ENCODE assay signal across 22 mouse cellular contexts in genomic region chr8:87196050-87196449, GRCm38 (mm10).
"Had no signal": no experiment of that assay in that cellular context is flagged by ENCODE, and none has a peak within 500 bp of the region (broad histone marks: within the 10 kb centered on the region; RNA-seq: fewer than 3 reads in every experiment).

No protein-coding gene starts in this region.

- ATAC-seq: intestine, embryonic 15.5 days; liver, postnatal 0 days; midbrain, embryonic 15.5 days had no signal

- H3K27me3 ChIP-seq: intestine, embryonic 15.5 days; limb, embryonic 12.5 days; lung, embryonic 15.5 days; midbrain, embryonic 15.5 days; neural tube, embryonic 12.5 days; neural tube, embryonic 15.5 days; stomach, embryonic 15.5 days had no signal

- H3K9ac ChIP-seq: intestine, embryonic 15.5 days; limb, embryonic 12.5 days; limb, embryonic 15.5 days; liver, embryonic 14.5 days; liver, postnatal 0 days; lung, embryonic 15.5 days; midbrain, embryonic 12.5 days; midbrain, embryonic 15.5 days; neural tube, embryonic 12.5 days; neural tube, embryonic 15.5 days; stomach, embryonic 15.5 days had no signal

- DNase-seq: kidney, adult 18-20 months; kidney, postnatal 25 days; layer of hippocampus, postnatal 36 days; liver, postnatal 0 days; lung, postnatal 14 days; lung, postnatal 4 days; right cerebral cortex, adult 18-20 months; right cerebral cortex, postnatal 14 days; spleen, adult 18-20 months; thymus, postnatal 25 days had no signal

- H3K4me3 ChIP-seq: intestine, embryonic 15.5 days; left cerebral cortex, adult 2 months; limb, embryonic 12.5 days; limb, embryonic 15.5 days; lung, embryonic 15.5 days; midbrain, embryonic 12.5 days; midbrain, embryonic 15.5 days; neural tube, embryonic 12.5 days; neural tube, embryonic 15.5 days; stomach, embryonic 15.5 days had no signal

- H3K36me3 ChIP-seq: intestine, embryonic 15.5 days; limb, embryonic 12.5 days; limb, embryonic 15.5 days; lung, embryonic 15.5 days; midbrain, embryonic 12.5 days; midbrain, embryonic 15.5 days; neural tube, embryonic 12.5 days; neural tube, embryonic 15.5 days; stomach, embryonic 15.5 days had no signal

- H3K9me3 ChIP-seq: intestine, embryonic 15.5 days; limb, embryonic 12.5 days; limb, embryonic 15.5 days; lung, embryonic 15.5 days; midbrain, embryonic 12.5 days; midbrain, embryonic 15.5 days; neural tube, embryonic 12.5 days; neural tube, embryonic 15.5 days; stomach, embryonic 15.5 days had no signal

- H3K27ac ChIP-seq: intestine, embryonic 15.5 days; left cerebral cortex, adult 2 months; limb, embryonic 15.5 days; liver, embryonic 14.5 days; lung, embryonic 15.5 days; midbrain, embryonic 12.5 days; midbrain, embryonic 15.5 days; neural tube, embryonic 12.5 days; neural tube, embryonic 15.5 days; stomach, embryonic 15.5 days had no signal

- H3K4me2 ChIP-seq: intestine, embryonic 15.5 days; limb, embryonic 12.5 days; limb, embryonic 15.5 days; liver, embryonic 11.5 days; lung, embryonic 15.5 days; midbrain, embryonic 12.5 days; midbrain, embryonic 15.5 days; neural tube, embryonic 12.5 days; neural tube, embryonic 15.5 days; stomach, embryonic 15.5 days had no signal
